Mouse (Mus musculus) forebrain, embryonic 12.5 days (tissue): ENCODE results near the gene Ctbs. TPM values are rescaled to one million over a fixed set of nuclear protein-coding genes. Genes with fewer than 3 reads are reported as not detected.
A peak's percentile ranks its signal among the peaks of the same experiment; 100 is the strongest.

Source experiments
- ATAC-seq: fragments of 200-750 bp; cut with Nextera tagmentation; 2 replicates; pipeline ENCODE4 v1.8.0; 2017; ENCODE audit warnings: moderate TSS enrichment; ENCODE audit not compliant: low FRiP score
- H3K27ac ChIP-seq: fragments of 300-500 bp; sonication (generic); 2 replicates; pipeline ENCODE4 v1.5.1; 2016; ENCODE audit warnings: mild to moderate bottlenecking
- H3K27me3 ChIP-seq: fragments of 300-500 bp; sonication (generic); 2 replicates; pipeline ENCODE4 v1.6.1; 2016; ENCODE audit warnings: mild to moderate bottlenecking
- H3K36me3 ChIP-seq: fragments of 300-500 bp; sonication (generic); replicated peaks from 2 replicates; pipeline ENCODE4 v1.6.1; 2016; ENCODE audit warnings: mild to moderate bottlenecking
- H3K4me1 ChIP-seq: fragments of 300-500 bp; sonication (generic); 2 replicates; pipeline ENCODE4 v1.6.1; 2016
- H3K4me2 ChIP-seq: fragments of 300-500 bp; sonication (generic); 2 replicates; pipeline ENCODE4 v1.6.1; 2016; ENCODE audit warnings: mild to moderate bottlenecking, moderate library complexity
- H3K4me3 ChIP-seq: fragments of 300-500 bp; sonication (generic); replicated peaks from 2 replicates; pipeline ENCODE4 v1.5.1; 2016; ENCODE audit warnings: mild to moderate bottlenecking
- H3K9ac ChIP-seq: fragments of 300-500 bp; sonication (generic); 2 replicates; pipeline ENCODE4 v1.6.1; 2016; ENCODE audit warnings: mild to moderate bottlenecking
- H3K9me3 ChIP-seq: fragments of 300-500 bp; sonication (generic); 2 replicates; pipeline ENCODE4 v1.6.1; 2016
- WGBS: fragments of 180-500 bp; shearing (Covaris S2); methylation state at CpG from one replicate; pipeline ENCODE4 v1.1.7; 2016; 5-methylcytosine and 5-hydroxymethylcytosine counted together
- polyA plus RNA-seq: library from polyadenylated mRNA; unstranded; fragments of >200 nt; fragmentation: Nextera tagmentation; extraction: Ambion mirVana; gene quantifications from 2 replicates; pipeline ENCODE4 v1.2.1, GENCODE M21; 2016

Gene Ctbs
- polyA plus RNA-seq, 1 experiment from 2014 or later = 5.5 TPM

GRCm38 (mm10) chr3:146435533-146435932 lies 14.1 kb upstream of the Ctbs start:
- Histone ChIP-seq H3K4me2 (no peak overlapping the region), H3K4me1 (no peaks in the 10 kb centered on the region), H3K9me3 (no peaks in the 10 kb centered on the region), H3K27me3 (no peaks in the 10 kb centered on the region), H3K36me3 (peaks cover 86% of the 10 kb centered on the region), H3K9ac (no peak overlapping the region), H3K27ac (no peak overlapping the region), H3K4me3 (no peak overlapping the region)
- 94% methylated on average over 11 of the region's 11 CpGs for WGBS
- ATAC-seq = no peak

GRCm38 (mm10) chr3:146436114-146436513 lies 13.5 kb upstream of the Ctbs start:
- H3K9ac ChIP-seq = no peak overlapping the region
- peaks cover 82% of the 10 kb centered on the region for H3K36me3 ChIP-seq
- 97% methylated on average over 8 of the region's 8 CpGs for WGBS
- H3K4me3 ChIP-seq = no peak overlapping the region
- H3K27me3 ChIP-seq = no peaks in the 10 kb centered on the region
- H3K9me3 ChIP-seq = no peaks in the 10 kb centered on the region
- no peak overlapping the region for H3K4me2 ChIP-seq
- H3K4me1 ChIP-seq = no peaks in the 10 kb centered on the region
- no peak overlapping the region for H3K27ac ChIP-seq
- ATAC-seq = no peak

- no peaks in the 10 kb centered on the region for H3K9me3 ChIP-seq
- peaks cover 47% of the 10 kb centered on the region for H3K36me3 ChIP-seq
- H3K27me3 ChIP-seq = no peaks in the 10 kb centered on the region
- no peaks in the 10 kb centered on the region for H3K4me1 ChIP-seq
- H3K4me3 ChIP-seq = no peak overlapping the region
- WGBS = 95% methylated on average over 12 of the region's 12 CpGs
- H3K9ac ChIP-seq = no peak overlapping the region
- no peak for ATAC-seq
- H3K4me2 ChIP-seq = no peak overlapping the region
- no peak overlapping the region for H3K27ac ChIP-seq
These were observed 9.6 kb upstream of the Ctbs start for GRCm38 (mm10) chr3:146440011-146440410.

- H3K4me3 ChIP-seq = no peak overlapping the region
- no peaks in the 10 kb centered on the region for H3K4me1 ChIP-seq
- H3K9ac ChIP-seq = no peak overlapping the region
- H3K27me3 ChIP-seq = no peaks in the 10 kb centered on the region
- H3K9me3 ChIP-seq = no peaks in the 10 kb centered on the region
- no peak overlapping the region for H3K4me2 ChIP-seq
- no peak overlapping the region for H3K27ac ChIP-seq
- H3K36me3 ChIP-seq = peaks cover 46% of the 10 kb centered on the region
- 84% methylated on average over 7 of the region's 7 CpGs for WGBS
- no peak for ATAC-seq
These were observed 9.2 kb upstream of the Ctbs start for GRCm38 (mm10) chr3:146440422-146440821.

- Histone ChIP-seq H3K9me3 (peaks cover 6% of the 10 kb centered on the region; the same call in 1 of the 2 replicates), H3K27ac (no peak overlapping the region), H3K4me2 (no peak overlapping the region), H3K4me1 (no peaks in the 10 kb centered on the region), H3K27me3 (no peaks in the 10 kb centered on the region), H3K9ac (no peak overlapping the region), H3K36me3 (peaks cover 33% of the 10 kb centered on the region), H3K4me3 (no peak overlapping the region)
- ATAC-seq = no peak
- 94% methylated on average over 7 of the region's 7 CpGs for WGBS
These were observed 7.1 kb upstream of the Ctbs start for GRCm38 (mm10) chr3:146442484-146442883.

- no peaks in the 10 kb centered on the region for H3K27me3 ChIP-seq
- H3K9me3 ChIP-seq = peaks cover 6% of the 10 kb centered on the region; the same call in 1 of the 2 replicates
- no peak overlapping the region for H3K4me3 ChIP-seq
- H3K4me1 ChIP-seq = no peaks in the 10 kb centered on the region
- WGBS = 90% methylated on average over 8 of the region's 8 CpGs
- peaks cover 29% of the 10 kb centered on the region for H3K36me3 ChIP-seq
- no peak for ATAC-seq
- H3K27ac ChIP-seq = no peak overlapping the region
- H3K9ac ChIP-seq = no peak overlapping the region
- no peak overlapping the region for H3K4me2 ChIP-seq
These were observed 6.7 kb upstream of the Ctbs start for GRCm38 (mm10) chr3:146442936-146443335.

GRCm38 (mm10) chr3:146443380-146443779 lies 6.2 kb upstream of the Ctbs start:
- Histone ChIP-seq H3K27ac (no peak overlapping the region), H3K27me3 (no peaks in the 10 kb centered on the region), H3K9ac (no peak overlapping the region), H3K4me3 (no peak overlapping the region), H3K4me2 (no peak overlapping the region), H3K4me1 (no peaks in the 10 kb centered on the region), H3K36me3 (peaks cover 25% of the 10 kb centered on the region), H3K9me3 (peaks cover 6% of the 10 kb centered on the region; the same call in 1 of the 2 replicates)
- 94% methylated on average over 7 of the region's 7 CpGs for WGBS
- ATAC-seq = no peak

- no peak overlapping the region for H3K27ac ChIP-seq
- no peaks in the 10 kb centered on the region for H3K4me1 ChIP-seq
- H3K27me3 ChIP-seq = no peaks in the 10 kb centered on the region
- 95% methylated on average over 7 of the region's 7 CpGs for WGBS
- peaks cover 6% of the 10 kb centered on the region; the same call in 1 of the 2 replicates for H3K9me3 ChIP-seq
- H3K9ac ChIP-seq = no peak overlapping the region
- no peak overlapping the region for H3K4me2 ChIP-seq
- H3K4me3 ChIP-seq = no peak overlapping the region
- ATAC-seq = no peak
- peaks cover 18% of the 10 kb centered on the region for H3K36me3 ChIP-seq
These were observed 4.7 kb upstream of the Ctbs start for GRCm38 (mm10) chr3:146444880-146445279.

- WGBS = 92% methylated on average over 5 of the region's 5 CpGs
- Histone ChIP-seq H3K9me3 (peaks cover 6% of the 10 kb centered on the region; the same call in 1 of the 2 replicates), H3K36me3 (0 out of 2 replicates have a peak, but pooled peaks cover 9% of the 10 kb centered on the region), H3K4me1 (peaks cover 5% of the 10 kb centered on the region; the same call in 1 of the 2 replicates), H3K4me3 (no peak overlapping the region), H3K9ac (no peak overlapping the region), H3K27ac (no peak overlapping the region), H3K4me2 (no peak overlapping the region), H3K27me3 (no peaks in the 10 kb centered on the region)
- ATAC-seq = no peak
These were observed 2.4 kb upstream of the Ctbs start for GRCm38 (mm10) chr3:146447156-146447555.

- H3K4me1 ChIP-seq = peaks cover 5% of the 10 kb centered on the region; the same call in 1 of the 2 replicates
These were observed 2.0 kb upstream of the Ctbs start for GRCm38 (mm10) chr3:146447598-146447997.

GRCm38 (mm10) chr3:146448372-146448771 lies 1.2 kb upstream of the Ctbs start:
- Histone ChIP-seq H3K27me3 (no peaks in the 10 kb centered on the region), H3K4me2 (no peak overlapping the region), H3K9me3 (peaks cover 6% of the 10 kb centered on the region; the same call in 1 of the 2 replicates), H3K4me1 (peaks cover 5% of the 10 kb centered on the region; the same call in 1 of the 2 replicates), H3K4me3 (no peak overlapping the region), H3K36me3 (0 out of 2 replicates have a peak, but pooled peaks cover 9% of the 10 kb centered on the region), H3K9ac (no peak overlapping the region), H3K27ac (no peak overlapping the region)
- no peak for ATAC-seq
- WGBS = 95% methylated on average over 10 of the region's 10 CpGs

More at GRCm38 (mm10) chr3:146447598-146447997, 2.0 kb upstream of the Ctbs start:
- peaks cover 6% of the 10 kb centered on the region; the same call in 1 of the 2 replicates for H3K9me3 ChIP-seq
- no peak for ATAC-seq
- no peak overlapping the region for H3K27ac ChIP-seq
- no peak overlapping the region for H3K4me3 ChIP-seq
- H3K9ac ChIP-seq = no peak overlapping the region
- 90% methylated on average over 3 of the region's 3 CpGs for WGBS
- no peak overlapping the region for H3K4me2 ChIP-seq
- H3K27me3 ChIP-seq = no peaks in the 10 kb centered on the region
- H3K36me3 ChIP-seq = 0 out of 2 replicates have a peak, but pooled peaks cover 9% of the 10 kb centered on the region

- ATAC-seq = no peak
- 83% methylated on average over 6 of the region's 6 CpGs for WGBS
- no peak overlapping the region for H3K27ac ChIP-seq
These were observed 626 bp upstream of the Ctbs start for GRCm38 (mm10) chr3:146448969-146449368.

GRCm38 (mm10) chr3:146450371-146450841 lies 811 bp downstream of the Ctbs start:
- peak overlapping the region; percentile 58 for H3K27ac ChIP-seq
- H3K36me3 ChIP-seq = 0 out of 2 replicates have a peak, but pooled peaks cover 8% of the 10 kb centered on the region

More at GRCm38 (mm10) chr3:146448969-146449368, 626 bp upstream of the Ctbs start:
- peaks cover 5% of the 10 kb centered on the region; the same call in 1 of the 2 replicates for H3K4me1 ChIP-seq
- H3K4me2 ChIP-seq = no peak overlapping the region
- H3K36me3 ChIP-seq = 0 out of 2 replicates have a peak, but pooled peaks cover 9% of the 10 kb centered on the region
- peaks cover 6% of the 10 kb centered on the region; the same call in 1 of the 2 replicates for H3K9me3 ChIP-seq
- H3K9ac ChIP-seq = no peak overlapping the region
- H3K4me3 ChIP-seq = no peak overlapping the region
- H3K27me3 ChIP-seq = no peaks in the 10 kb centered on the region

More at GRCm38 (mm10) chr3:146450371-146450841, 811 bp downstream of the Ctbs start:
- peak overlapping the region; percentile 69 for H3K4me2 ChIP-seq
- peaks cover 6% of the 10 kb centered on the region; the same call in 1 of the 2 replicates for H3K9me3 ChIP-seq
- no peaks in the 10 kb centered on the region for H3K27me3 ChIP-seq
- H3K9ac ChIP-seq = peak overlapping the region; percentile 54
- under 1% methylated on average over 29 of the region's 29 CpGs for WGBS
- ATAC-seq = peak; percentile 99
- H3K4me1 ChIP-seq = peaks cover 5% of the 10 kb centered on the region; the same call in 1 of the 2 replicates
- peak overlapping the region; percentile 53 for H3K4me3 ChIP-seq
